15 mouse cellular contexts compared by ENCODE assay signal in the genomic region with DNA sequence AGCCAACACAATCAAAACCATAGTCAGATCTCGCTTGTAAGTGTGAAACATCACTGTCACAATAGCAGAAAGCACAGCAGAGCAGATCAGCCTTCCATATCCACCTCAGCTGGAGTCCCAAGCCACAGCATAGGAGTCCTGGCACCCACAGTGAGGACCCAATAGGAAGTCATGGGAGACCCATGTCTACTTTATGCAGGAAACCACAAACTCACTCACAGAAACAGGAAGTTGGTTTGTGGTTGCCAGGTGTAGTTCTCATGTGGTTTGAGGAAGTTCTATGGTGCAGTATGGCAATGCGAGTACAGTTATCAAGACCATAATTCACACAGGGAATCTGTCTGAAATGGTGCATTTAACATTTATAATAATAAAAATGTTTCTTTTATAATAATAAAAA.
A peak's percentile ranks its signal among the peaks of the same experiment; 100 is the strongest.
DNase-seq lines count a peak whose midpoint lies in the region; ATAC-seq and TF ChIP-seq lines count a peak whose summit lies in the region.
"Had no signal": no experiment of that assay in that cellular context is flagged by ENCODE, and none has a peak within 500 bp of the region (broad histone marks: within the 10 kb centered on the region; RNA-seq: fewer than 3 reads in every experiment).

No protein-coding gene starts in this region.

- TF ChIP-seq EP300 in lung, postnatal 0 days (IDR thresholded peaks at IDR 0.05) = no peak
- TF ChIP-seq EP300 in MEL (IDR thresholded peaks at IDR 0.05; ENCODE audit: low read depth in 1 of 2, low read length in 2 of 2) = peak; percentile 80 to 83

- no peak for TF ChIP-seq RAD21 in MEL (IDR thresholded peaks at IDR 0.05; ENCODE audit: low read depth, low read length)

- no peak overlapping the region for H3K4me2 ChIP-seq in lung, postnatal 0 days (replicated peaks; ENCODE audit: low read depth, low read length)

- no peaks in the 10 kb centered on the region for H3K4me1 ChIP-seq in lung, postnatal 0 days (ENCODE audit: insufficient read depth, low read depth, low read length)
- H3K4me1 ChIP-seq in MEL (ENCODE audit: control insufficient read depth in 1 of 2, insufficient read depth in 2 of 2, low read length in 2 of 2) = peaks cover 0 to 6% of the 10 kb centered on the region in 2 experiments; a peak in 1 of 4 replicates

- peak; percentile 16 for DNase-seq in lung, postnatal 25 days (ENCODE audit: low spot score)
- no peak for DNase-seq in lung, postnatal 0 days (ENCODE audit: low spot score)
- peak; percentile 94 for DNase-seq in MEL (ENCODE audit: low read depth, low spot score)
- peak; percentile 40 for DNase-seq in naive thymus-derived CD4-positive, alpha-beta T cell, adult 2 months (ENCODE audit: low read depth)
- DNase-seq in thymus, postnatal 36 days = peak; percentile 30 to 37
- no peak for DNase-seq in layer of hippocampus, postnatal 10 days (ENCODE audit: low spot score in 2 of 2)
- no peak for DNase-seq in right cerebral cortex, postnatal 14 days
- DNase-seq: cerebellum, adult 8-10 months; heart, adult 2 months; kidney, adult 11 months; lung, adult 2 months had no signal

- ATAC-seq in lung, postnatal 0 days = no peak
- ATAC-seq: activated CD4-positive, CD25-positive, alpha-beta regulatory T cell, adult 4 months had no signal

- no peak overlapping the region for H3K9ac ChIP-seq in lung, postnatal 0 days (replicated peaks; ENCODE audit: low read depth)
- H3K9ac ChIP-seq in MEL (ENCODE audit: control insufficient read depth, low read depth, low read length, poor library complexity, severe bottlenecking) = no peak overlapping the region

- no peak for TF ChIP-seq POLR2A in MEL (IDR thresholded peaks at IDR 0.05; ENCODE audit: control insufficient read depth in 1 of 2, insufficient read depth in 1 of 2, low read depth in 1 of 2, low read length in 2 of 2, poor library complexity in 1 of 2)

- WGBS in lung, postnatal 0 days = 84% methylated on average over 2 of the region's 2 CpGs

- no peaks in the 10 kb centered on the region for H3K36me3 ChIP-seq in lung, postnatal 0 days (ENCODE audit: insufficient read depth, low read length)
- peaks cover 0 to 4% of the 10 kb centered on the region in 2 experiments; a peak in 2 of 4 replicates for H3K36me3 ChIP-seq in MEL (ENCODE audit: control insufficient read depth in 1 of 2, insufficient read depth in 2 of 2, low read length in 2 of 2)
- H3K36me3 ChIP-seq: hindbrain, embryonic 10.5 days had no signal

- H3K27ac ChIP-seq in lung, postnatal 0 days (ENCODE audit: low read length) = no peak overlapping the region
- H3K27ac ChIP-seq in MEL (ENCODE audit: control insufficient read depth, low read depth, low read length) = no peak overlapping the region
- H3K27ac ChIP-seq: heart, adult 2 months; hindbrain, embryonic 10.5 days; layer of hippocampus, adult 2 months had no signal

- H3K4me3 ChIP-seq in lung, postnatal 0 days (ENCODE audit: low read depth, low read length) = no peak overlapping the region
- H3K4me3 ChIP-seq in MEL (ENCODE audit: control insufficient read depth in 1 of 2, insufficient read depth in 1 of 2, low read depth in 2 of 2, low read length in 2 of 2) = no peak overlapping the region
- H3K4me3 ChIP-seq: heart, adult 2 months; hindbrain, embryonic 10.5 days; layer of hippocampus, adult 2 months; myocyte had no signal

- no peaks in the 10 kb centered on the region for H3K79me2 ChIP-seq in MEL (ENCODE audit: control insufficient read depth, insufficient read depth, low read length, poor library complexity)

- TF ChIP-seq CTCF in lung, postnatal 0 days (IDR thresholded peaks at IDR 0.05) = no peak
- TF ChIP-seq CTCF in MEL (IDR thresholded peaks at IDR 0.05 in 2 of 3, conservative IDR thresholded peaks at IDR 0.05 in 1 of 3; ENCODE audit: control insufficient read depth in 1 of 3, insufficient read depth in 1 of 3, low read depth in 2 of 3, low read length in 3 of 3, poor library complexity in 1 of 3, severe bottlenecking in 1 of 3) = no peak

- H3K27me3 ChIP-seq in lung, postnatal 0 days (replicated peaks; ENCODE audit: insufficient read depth, low read length) = no peaks in the 10 kb centered on the region
- H3K27me3 ChIP-seq in MEL (ENCODE audit: control insufficient read depth in 1 of 2, insufficient read depth in 2 of 2, low read length in 2 of 2) = no peaks in the 10 kb centered on the region; a peak in 1 of 4 replicates

- H3K9me3 ChIP-seq in lung, postnatal 0 days (ENCODE audit: low read length) = no peaks in the 10 kb centered on the region; the same call in 1 of the 2 replicates
- H3K9me3 ChIP-seq in MEL (replicated peaks; ENCODE audit: insufficient read depth, low read length) = no peaks in the 10 kb centered on the region

TF ChIP-seq in MEL, 35 proteins besides CTCF, POLR2A, EP300 and RAD21:
- TF ChIP-seq SIN3A (IDR thresholded peaks at IDR 0.05; ENCODE audit: low read length) = no peak
- TF ChIP-seq ETS1 (IDR thresholded peaks at IDR 0.05; ENCODE audit: low read depth, low read length) = peak; percentile 77
- TF ChIP-seq TCF12 (IDR thresholded peaks at IDR 0.05; ENCODE audit: low read depth, low read length) = peak; percentile 59; the same call in 1 of the 2 replicates
- peak; percentile 75; the same call in 1 of the 2 replicates for TF ChIP-seq MYC (IDR thresholded peaks at IDR 0.05; ENCODE audit: low read depth, low read length)
- no peak for TF ChIP-seq UBTF (IDR thresholded peaks at IDR 0.05; ENCODE audit: borderline replicate concordance, insufficient read depth, low read depth, low read length)
- TF ChIP-seq TAL1 (IDR thresholded peaks at IDR 0.05; ENCODE audit: low read length) = peak; percentile 27
- TF ChIP-seq ELF1 (IDR thresholded peaks at IDR 0.05; ENCODE audit: low read depth, low read length) = peak; percentile 63; the same call in 1 of the 2 replicates
- peak; percentile 50; the same call in 1 of the 2 replicates for TF ChIP-seq GATA1 (IDR thresholded peaks at IDR 0.05; ENCODE audit: low read depth, low read length)
- no peak for TF ChIP-seq KAT2A (conservative IDR thresholded peaks at IDR 0.05; ENCODE audit: low read depth, low read length)
- peak; percentile 77 for TF ChIP-seq RCOR1 (IDR thresholded peaks at IDR 0.05; ENCODE audit: low read depth, low read length)
- no peak for TF ChIP-seq GABPA (IDR thresholded peaks at IDR 0.05; ENCODE audit: low read depth, low read length)
- no peak for TF ChIP-seq MAFK (IDR thresholded peaks at IDR 0.05; ENCODE audit: borderline replicate concordance, low read depth, low read length)
TF ChIP-seq in MEL: peak in this region for 7.

Comparison
In these comparisons a context has a peak if more than half of its experiments do, and no peak if none do; other contexts are left out.
1. DNase-seq: peak in lung, postnatal 25 days (single experiment), MEL (single experiment), naive thymus-derived CD4-positive, alpha-beta T cell, adult 2 months (single experiment) and thymus, postnatal 36 days (2 of 2); none in lung, postnatal 0 days (single experiment), layer of hippocampus, postnatal 10 days (0 of 2) and right cerebral cortex, postnatal 14 days (single experiment).